Mouse (Mus musculus): ENCODE results near the gene Bet1l.

- TF ChIP-seq ZMIZ1 (IDR thresholded peaks at IDR 0.05; ENCODE audit: low read depth, low read length), result no peak
- TF ChIP-seq CTCF (conservative IDR thresholded peaks at IDR 0.05 in 1 of 2, IDR thresholded peaks at IDR 0.05 in 1 of 2; ENCODE audit: low read depth in 2 of 2, low read length in 2 of 2), result no peak
- no peak for TF ChIP-seq MXI1 (IDR thresholded peaks at IDR 0.05; ENCODE audit: low read depth, low read length)
- no peak for TF ChIP-seq POLR2A (IDR thresholded peaks at IDR 0.05; ENCODE audit: low read depth, low read length)
- no peak for TF ChIP-seq EP300 (IDR thresholded peaks at IDR 0.05; ENCODE audit: low read length)
- TF ChIP-seq USF1 (IDR thresholded peaks at IDR 0.05; ENCODE audit: low read depth, low read length), result no peak
Measured at GRCm38 (mm10) chr7:140907131-140907530, 49.8 kb upstream of the Bet1l start.

Data from CH12.LX (cell line).